Mouse (Mus musculus) lung, postnatal 0 days (tissue): ENCODE results near the gene Tmem216.

Experiments
- CTCF ChIP-seq: IDR thresholded peaks from 2 replicates; pipeline ENCODE4 v1.5.1; 2016; ENCODE audit warnings: antibody characterized with exemption, mild to moderate bottlenecking
- EP300 ChIP-seq: IDR thresholded peaks from 2 replicates; pipeline ENCODE4 v1.6.1; 2016; ENCODE audit warnings: antibody characterized with exemption, mild to moderate bottlenecking, control low read depth

GRCm38 (mm10) chr19:10602247-10602769, 46.3 kb upstream of the Tmem216 start:
- no peak for TF ChIP-seq CTCF
- TF ChIP-seq EP300 = no peak
